Mouse (Mus musculus) ES-Bruce4 (cell line): ENCODE data around the gene Cry2.

ENCODE experiments used
- CTCF ChIP-seq: IDR thresholded peaks from one replicate; pipeline ENCODE4 v1.8.1; 2011; ENCODE audit warnings: low read depth, low read length
- EP300 ChIP-seq: IDR thresholded peaks from 2 replicates; pipeline ENCODE4 v1.6.1; 2011; ENCODE audit warnings: low read depth, low read length; ENCODE audit not compliant: insufficient read depth
- POLR2A ChIP-seq: IDR thresholded peaks from one replicate; pipeline ENCODE4 v1.8.1; 2011; ENCODE audit warnings: low read length; ENCODE audit not compliant: insufficient read depth

- no peak for TF ChIP-seq CTCF
- TF ChIP-seq EP300 = no peak
- TF ChIP-seq POLR2A = no peak
Observed at GRCm38 (mm10) chr2:92423702-92424461, 10.0 kb downstream of the Cry2 start.
